Mouse (Mus musculus): Measurements from ENCODE around the gene Dennd5b. TPM values are rescaled to one million over a fixed set of nuclear protein-coding genes. Genes with fewer than 3 reads are reported as not detected.

Gene Dennd5b
- total and polyA plus RNA-seq, 3 experiments = 0.65 to 1.3 TPM; not detected in 1

DNA sequence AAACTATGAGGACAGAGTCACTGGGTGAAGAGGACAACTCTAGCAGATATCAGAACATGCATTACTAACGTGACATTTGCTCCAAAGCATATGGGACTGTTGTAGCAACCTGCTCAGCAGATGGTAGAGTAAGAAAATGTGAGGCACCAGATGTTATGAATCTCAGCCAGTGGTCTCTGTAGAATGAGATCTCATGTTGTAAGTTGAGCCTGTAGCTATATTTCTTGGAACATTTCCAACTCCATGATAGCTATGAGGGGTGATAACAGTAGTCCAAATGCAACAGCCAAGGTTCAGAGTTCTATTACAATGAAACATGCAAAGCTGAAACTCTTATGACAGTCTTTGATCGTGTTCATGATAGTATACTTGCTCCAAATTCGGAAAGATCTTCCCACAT, 28.6 kb downstream of the Dennd5b start (continued):
- no peak for TF ChIP-seq ZC3H11A (IDR thresholded peaks at IDR 0.05; ENCODE audit: low read depth, low read length)

DNA sequence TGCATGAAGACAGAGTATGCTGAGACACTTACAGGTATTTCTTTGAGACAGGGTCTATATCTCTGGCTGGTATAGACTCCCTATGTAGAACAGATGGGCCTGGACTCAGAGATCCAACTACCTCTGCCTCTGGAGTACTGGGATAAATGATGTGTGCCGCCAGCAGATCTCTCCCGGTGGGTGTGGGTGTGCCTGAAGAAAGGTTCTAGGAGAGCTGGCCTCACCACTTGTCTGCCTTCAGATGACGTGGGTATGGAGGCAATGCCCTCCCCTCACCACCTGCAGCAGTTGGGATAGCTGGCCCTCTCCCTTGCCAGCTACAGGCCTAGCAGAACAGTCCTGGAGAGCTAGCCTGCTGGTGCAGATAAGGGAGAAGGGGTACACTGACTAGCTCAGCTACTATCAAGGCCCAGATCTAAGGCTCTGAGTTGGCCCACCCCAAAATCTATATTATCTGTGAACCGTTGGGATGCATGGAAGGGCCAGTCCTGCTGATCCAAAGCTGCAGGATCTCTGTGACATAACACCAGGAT, 30.8 kb downstream of the Dennd5b start:
- H3K27ac ChIP-seq (ENCODE audit: control insufficient read depth, low read depth, low read length) = no peak overlapping the region
- no peak for TF ChIP-seq JUND (IDR thresholded peaks at IDR 0.05; ENCODE audit: low read depth, low read length)
- no peak for TF ChIP-seq ZKSCAN1 (IDR thresholded peaks at IDR 0.05; ENCODE audit: low read depth, low read length)
- no peak for TF ChIP-seq CTCF (IDR thresholded peaks at IDR 0.05 in 2 of 3, conservative IDR thresholded peaks at IDR 0.05 in 1 of 3; ENCODE audit: control insufficient read depth in 1 of 3, insufficient read depth in 1 of 3, low read depth in 2 of 3, low read length in 3 of 3, poor library complexity in 1 of 3, severe bottlenecking in 1 of 3)
- TF ChIP-seq KAT2A (conservative IDR thresholded peaks at IDR 0.05; ENCODE audit: low read depth, low read length) = no peak
- TF ChIP-seq CHD1 (IDR thresholded peaks at IDR 0.05; ENCODE audit: low read depth, low read length) = no peak
- TF ChIP-seq SMC3 (IDR thresholded peaks at IDR 0.05; ENCODE audit: low read depth, low read length) = no peak
- TF ChIP-seq EP300 (IDR thresholded peaks at IDR 0.05; ENCODE audit: low read depth in 1 of 2, low read length in 2 of 2) = no peak
- no peak for TF ChIP-seq GATA1 (IDR thresholded peaks at IDR 0.05; ENCODE audit: low read depth, low read length)
- no peak for TF ChIP-seq MYB (IDR thresholded peaks at IDR 0.05; ENCODE audit: low read depth, low read length)
- no peak for TF ChIP-seq POLR2A (IDR thresholded peaks at IDR 0.05; ENCODE audit: control insufficient read depth in 1 of 2, insufficient read depth in 1 of 2, low read depth in 1 of 2, low read length in 2 of 2, poor library complexity in 1 of 2)
- TF ChIP-seq RAD21 (IDR thresholded peaks at IDR 0.05; ENCODE audit: low read depth, low read length) = no peak
- TF ChIP-seq BHLHE40 (IDR thresholded peaks at IDR 0.05; ENCODE audit: borderline replicate concordance, low read depth, low read length) = no peak
- TF ChIP-seq TBP (IDR thresholded peaks at IDR 0.05; ENCODE audit: low read depth, low read length) = no peak
- TF ChIP-seq ZNF384 (IDR thresholded peaks at IDR 0.05; ENCODE audit: low read depth, low read length) = no peak
- TF ChIP-seq CHD2 (IDR thresholded peaks at IDR 0.05; ENCODE audit: low read length) = no peak
- TF ChIP-seq POLR2AphosphoS2 (IDR thresholded peaks at IDR 0.05; ENCODE audit: low read length) = no peak
- TF ChIP-seq GABPA (IDR thresholded peaks at IDR 0.05; ENCODE audit: low read depth, low read length) = no peak
- TF ChIP-seq TCF12 (IDR thresholded peaks at IDR 0.05; ENCODE audit: low read depth, low read length) = no peak
- H3K9ac ChIP-seq (ENCODE audit: control insufficient read depth, low read depth, low read length, poor library complexity, severe bottlenecking) = no peak overlapping the region
- no peaks in the 10 kb centered on the region for H3K79me2 ChIP-seq (ENCODE audit: control insufficient read depth, insufficient read depth, low read length, poor library complexity)
- no peak overlapping the region for H3K4me3 ChIP-seq (ENCODE audit: control insufficient read depth in 1 of 2, insufficient read depth in 1 of 2, low read depth in 2 of 2, low read length in 2 of 2)
- no peaks in the 10 kb centered on the region for H3K4me1 ChIP-seq (ENCODE audit: control insufficient read depth in 1 of 2, insufficient read depth in 2 of 2, low read length in 2 of 2)
- no peaks in the 10 kb centered on the region for H3K9me3 ChIP-seq (replicated peaks; ENCODE audit: insufficient read depth, low read length)
- no peaks in the 10 kb centered on the region; a peak in 2 of 4 replicates for H3K27me3 ChIP-seq (ENCODE audit: control insufficient read depth in 1 of 2, insufficient read depth in 2 of 2, low read length in 2 of 2)
- no peaks in the 10 kb centered on the region for H3K36me3 ChIP-seq (ENCODE audit: control insufficient read depth in 1 of 2, insufficient read depth in 2 of 2, low read length in 2 of 2)
- DNase-seq (ENCODE audit: low read depth, low spot score) = no peak

DNA sequence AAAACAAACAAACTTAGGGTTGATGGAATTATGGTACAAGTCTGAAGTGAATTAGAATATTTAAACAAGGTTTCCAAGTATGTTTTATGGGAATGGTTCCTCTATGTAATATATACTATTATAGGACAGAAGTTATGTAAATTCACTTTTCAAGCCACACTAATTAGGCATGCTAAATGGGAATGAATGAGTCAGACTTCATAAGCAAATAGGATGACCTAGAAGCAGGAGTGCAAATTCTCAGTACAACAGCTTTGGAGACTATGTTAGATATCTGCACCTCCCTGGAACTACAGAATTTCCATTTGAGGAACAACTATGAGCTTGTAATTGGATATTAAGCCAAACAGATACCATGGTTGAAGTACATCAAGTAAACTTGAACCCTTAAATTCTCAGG, 38.1 kb downstream of the Dennd5b start:
- no peaks in the 10 kb centered on the region for H3K79me2 ChIP-seq (ENCODE audit: control insufficient read depth, insufficient read depth, low read length, poor library complexity)
- TF ChIP-seq CHD2 (IDR thresholded peaks at IDR 0.05; ENCODE audit: low read length) (no peak), RCOR1 (IDR thresholded peaks at IDR 0.05; ENCODE audit: low read depth, low read length) (no peak), BHLHE40 (IDR thresholded peaks at IDR 0.05; ENCODE audit: borderline replicate concordance, low read depth, low read length) (no peak)
- H3K4me3 ChIP-seq (ENCODE audit: control insufficient read depth in 1 of 2, insufficient read depth in 1 of 2, low read depth in 2 of 2, low read length in 2 of 2) = no peak overlapping the region

More for the DNA sequence above, 38.1 kb downstream of the Dennd5b start:
- H3K9ac ChIP-seq (ENCODE audit: control insufficient read depth, low read depth, low read length, poor library complexity, severe bottlenecking) = no peak overlapping the region
- H3K27ac ChIP-seq (ENCODE audit: control insufficient read depth, low read depth, low read length) = no peak overlapping the region
- H3K36me3 ChIP-seq (ENCODE audit: control insufficient read depth in 1 of 2, insufficient read depth in 2 of 2, low read length in 2 of 2) = no peaks in the 10 kb centered on the region
- peaks cover 0 to 5% of the 10 kb centered on the region in 2 experiments; a peak in 3 of 4 replicates for H3K27me3 ChIP-seq (ENCODE audit: control insufficient read depth in 1 of 2, insufficient read depth in 2 of 2, low read length in 2 of 2)
- DNase-seq (ENCODE audit: low read depth, low spot score) = no peak
- no peaks in the 10 kb centered on the region for H3K4me1 ChIP-seq (ENCODE audit: control insufficient read depth in 1 of 2, insufficient read depth in 2 of 2, low read length in 2 of 2)
- H3K9me3 ChIP-seq (replicated peaks; ENCODE audit: insufficient read depth, low read length) = no peaks in the 10 kb centered on the region

Measured in MEL (cell line).